Mouse (Mus musculus): ENCODE measurements around the gene Atp1a3. TPM values are rescaled to one million over a fixed set of nuclear protein-coding genes. Genes with fewer than 3 reads are reported as not detected.

The Atp1a3 gene
- total and polyA plus RNA-seq, 2 experiments from 2014 or later, result 493 to 727 TPM

DNA sequence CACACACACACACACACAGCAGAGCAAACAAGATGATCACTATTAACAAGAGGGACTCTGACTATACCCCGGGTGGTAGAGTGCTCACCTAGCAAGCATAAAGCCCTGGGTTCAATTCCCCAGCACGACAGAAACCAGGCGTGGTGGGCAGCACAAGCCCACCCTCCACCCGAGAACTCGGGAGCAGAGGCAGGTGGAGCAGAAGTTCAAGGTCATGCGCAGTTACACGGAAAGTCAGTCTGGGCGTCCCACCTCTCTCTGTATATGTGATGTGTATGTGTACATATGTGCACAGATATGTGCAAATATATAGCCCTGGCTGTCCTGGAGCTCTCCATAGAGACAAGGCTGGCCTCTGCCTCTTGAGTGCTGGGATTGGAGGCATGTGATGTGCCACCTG lies 37.8 kb downstream of the Atp1a3 start:
- H3K4me1 ChIP-seq (ENCODE audit: insufficient read depth, low read length), result 0 out of 2 replicates have a peak, but pooled peaks cover 2% of the 10 kb centered on the region
- H3K36me3 ChIP-seq (ENCODE audit: insufficient read depth, low read length), result peaks cover 11% of the 10 kb centered on the region; the same call in 1 of the 2 replicates
- no peak for TF ChIP-seq CTCF (IDR thresholded peaks at IDR 0.05)
- no peak for DNase-seq (ENCODE audit: low spot score)
- no peak overlapping the region for H3K4me2 ChIP-seq (ENCODE audit: low read depth, low read length, poor library complexity, severe bottlenecking)
- ATAC-seq (ENCODE audit: low FRiP score), result no peak
- no peak overlapping the region for H3K9ac ChIP-seq (replicated peaks; ENCODE audit: low read length, poor library complexity, severe bottlenecking)
- 87% methylated on average over 8 of the region's 8 CpGs for WGBS
- no peak overlapping the region for H3K27ac ChIP-seq (ENCODE audit: low read depth, low read length)
- no peak overlapping the region for H3K4me3 ChIP-seq (ENCODE audit: low read depth, low read length)
- no peaks in the 10 kb centered on the region for H3K27me3 ChIP-seq (ENCODE audit: insufficient read depth, low read length)
- no peaks in the 10 kb centered on the region for H3K9me3 ChIP-seq (ENCODE audit: low read length)

DNA sequence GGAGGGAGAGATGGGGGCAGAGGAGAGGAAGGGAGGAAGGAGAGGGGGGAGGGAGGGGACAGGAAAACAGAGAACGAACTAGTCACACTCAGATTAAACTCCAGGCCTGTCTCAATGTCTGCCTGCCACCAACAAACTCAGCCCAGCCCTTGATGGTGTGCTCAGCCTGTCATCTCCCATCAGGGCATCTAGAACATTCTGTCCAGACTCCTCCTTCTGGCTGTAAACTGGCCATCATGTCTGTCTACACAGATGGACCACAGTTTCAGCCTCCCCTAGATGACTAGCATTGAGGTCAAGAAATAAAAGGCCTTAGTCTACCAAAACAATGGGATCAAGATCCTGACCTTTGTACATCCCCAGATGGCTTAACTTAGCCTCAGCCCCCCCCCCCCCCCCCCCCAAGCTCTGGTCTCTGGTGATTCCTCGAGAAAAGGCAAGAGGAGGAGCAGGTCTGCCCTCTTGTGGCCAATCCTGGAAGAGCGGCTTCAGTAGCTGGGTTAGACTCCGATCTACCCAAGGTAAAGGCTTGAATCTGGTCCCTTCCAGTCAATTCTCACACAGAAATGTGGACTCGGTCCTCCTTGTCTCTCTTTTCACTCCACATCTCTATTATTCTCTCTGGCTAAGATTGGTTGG lies 40.7 kb downstream of the Atp1a3 start:
- no peak for ATAC-seq (ENCODE audit: low FRiP score)
- no peak overlapping the region for H3K9ac ChIP-seq (replicated peaks; ENCODE audit: low read length, poor library complexity, severe bottlenecking)
- DNase-seq (ENCODE audit: low spot score), result peak; percentile 84
- H3K27ac ChIP-seq (ENCODE audit: low read depth, low read length), result no peak overlapping the region
- no peaks in the 10 kb centered on the region for H3K9me3 ChIP-seq (ENCODE audit: low read length)
- H3K36me3 ChIP-seq (ENCODE audit: insufficient read depth, low read length), result peaks cover 8% of the 10 kb centered on the region; the same call in 1 of the 2 replicates
- TF ChIP-seq CTCF (IDR thresholded peaks at IDR 0.05), result peak; percentile 82
- no peak overlapping the region for H3K4me3 ChIP-seq (ENCODE audit: low read depth, low read length)
- no peaks in the 10 kb centered on the region for H3K27me3 ChIP-seq (ENCODE audit: insufficient read depth, low read length)
- WGBS, result 15% methylated on average over 5 of the region's 5 CpGs
- H3K4me1 ChIP-seq (ENCODE audit: insufficient read depth, low read length), result no peaks in the 10 kb centered on the region
- H3K4me2 ChIP-seq (ENCODE audit: low read depth, low read length, poor library complexity, severe bottlenecking), result no peak overlapping the region

DNA sequence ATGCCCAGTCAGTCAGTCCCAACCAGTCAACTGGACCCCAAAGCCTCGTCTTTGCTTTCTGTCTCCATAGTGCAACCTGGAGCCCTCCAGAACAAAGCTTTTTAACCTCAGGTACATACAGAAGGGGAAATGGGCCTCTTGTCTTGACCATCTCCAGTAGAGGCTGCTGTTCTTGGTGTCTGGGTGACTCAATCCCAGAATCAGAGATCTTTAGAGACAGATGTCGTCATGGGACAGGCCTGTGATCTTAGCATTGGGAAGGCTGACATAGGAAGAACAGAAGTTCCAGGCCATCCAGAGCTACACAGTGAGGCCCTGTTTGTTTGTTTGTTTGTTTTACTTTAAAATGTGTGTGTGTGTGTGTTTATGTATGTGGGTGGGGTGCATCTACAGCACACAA lies 41.5 kb downstream of the Atp1a3 start:
- H3K27ac ChIP-seq (ENCODE audit: low read depth, low read length), result no peak overlapping the region
- no peak overlapping the region for H3K9ac ChIP-seq (replicated peaks; ENCODE audit: low read length, poor library complexity, severe bottlenecking)
- no peaks in the 10 kb centered on the region for H3K9me3 ChIP-seq (ENCODE audit: low read length)
- 0 out of 2 replicates have a peak, but pooled peaks cover 3% of the 10 kb centered on the region for H3K36me3 ChIP-seq (ENCODE audit: insufficient read depth, low read length)
- TF ChIP-seq CTCF (IDR thresholded peaks at IDR 0.05), result no peak
- no peaks in the 10 kb centered on the region for H3K4me1 ChIP-seq (ENCODE audit: insufficient read depth, low read length)
- no peak for DNase-seq (ENCODE audit: low spot score)
- no peak overlapping the region for H3K4me3 ChIP-seq (ENCODE audit: low read depth, low read length)
- 86% methylated on average over 2 of the region's 2 CpGs for WGBS
- ATAC-seq (ENCODE audit: low FRiP score), result no peak
- no peak overlapping the region for H3K4me2 ChIP-seq (ENCODE audit: low read depth, low read length, poor library complexity, severe bottlenecking)
- H3K27me3 ChIP-seq (ENCODE audit: insufficient read depth, low read length), result no peaks in the 10 kb centered on the region

GRCm38 (mm10) chr7:24955226-24955625 lies 50.5 kb downstream of the Atp1a3 start:
- no peak for DNase-seq (ENCODE audit: low spot score)
- peaks cover 37% of the 10 kb centered on the region for H3K27me3 ChIP-seq (ENCODE audit: insufficient read depth, low read length)

GRCm38 (mm10) chr7:24954450-24954849 lies 51.3 kb downstream of the Atp1a3 start:
- H3K27ac ChIP-seq (ENCODE audit: low read depth, low read length), result no peak overlapping the region
- H3K27me3 ChIP-seq (ENCODE audit: insufficient read depth, low read length), result peaks cover 44% of the 10 kb centered on the region
- peaks cover 3% of the 10 kb centered on the region for H3K4me1 ChIP-seq (ENCODE audit: insufficient read depth, low read length)
- H3K4me3 ChIP-seq (ENCODE audit: low read depth, low read length), result peak overlapping the region; percentile 27
- H3K4me2 ChIP-seq (ENCODE audit: low read depth, low read length, poor library complexity, severe bottlenecking), result peak overlapping the region; percentile 52
- 3% methylated on average over 29 of the region's 30 CpGs for WGBS
- DNase-seq (ENCODE audit: low spot score) (no peak), ATAC-seq (ENCODE audit: low FRiP score) (no peak)
- peak overlapping the region; percentile 44; the same call in 1 of the 2 replicates for H3K9ac ChIP-seq (replicated peaks; ENCODE audit: low read length, poor library complexity, severe bottlenecking)
- TF ChIP-seq CTCF (IDR thresholded peaks at IDR 0.05), result no peak
- H3K9me3 ChIP-seq (ENCODE audit: low read length), result no peaks in the 10 kb centered on the region
- no peaks in the 10 kb centered on the region for H3K36me3 ChIP-seq (ENCODE audit: insufficient read depth, low read length)

More at GRCm38 (mm10) chr7:24955226-24955625, 50.5 kb downstream of the Atp1a3 start:
- TF ChIP-seq CTCF (IDR thresholded peaks at IDR 0.05), result no peak
- peak overlapping the region; percentile 44; the same call in 1 of the 2 replicates for H3K9ac ChIP-seq (replicated peaks; ENCODE audit: low read length, poor library complexity, severe bottlenecking)
- H3K4me2 ChIP-seq (ENCODE audit: low read depth, low read length, poor library complexity, severe bottlenecking), result peak overlapping the region; percentile 52
- no peaks in the 10 kb centered on the region for H3K36me3 ChIP-seq (ENCODE audit: insufficient read depth, low read length)
- H3K4me1 ChIP-seq (ENCODE audit: insufficient read depth, low read length), result peaks cover 3% of the 10 kb centered on the region
- H3K4me3 ChIP-seq (ENCODE audit: low read depth, low read length), result peak overlapping the region; percentile 27; the same call in 1 of the 2 replicates
- no peak for ATAC-seq (ENCODE audit: low FRiP score)
- no peak overlapping the region for H3K27ac ChIP-seq (ENCODE audit: low read depth, low read length)
- 4% methylated on average over 18 of the region's 33 CpGs for WGBS
- H3K9me3 ChIP-seq (ENCODE audit: low read length), result no peaks in the 10 kb centered on the region

DNA sequence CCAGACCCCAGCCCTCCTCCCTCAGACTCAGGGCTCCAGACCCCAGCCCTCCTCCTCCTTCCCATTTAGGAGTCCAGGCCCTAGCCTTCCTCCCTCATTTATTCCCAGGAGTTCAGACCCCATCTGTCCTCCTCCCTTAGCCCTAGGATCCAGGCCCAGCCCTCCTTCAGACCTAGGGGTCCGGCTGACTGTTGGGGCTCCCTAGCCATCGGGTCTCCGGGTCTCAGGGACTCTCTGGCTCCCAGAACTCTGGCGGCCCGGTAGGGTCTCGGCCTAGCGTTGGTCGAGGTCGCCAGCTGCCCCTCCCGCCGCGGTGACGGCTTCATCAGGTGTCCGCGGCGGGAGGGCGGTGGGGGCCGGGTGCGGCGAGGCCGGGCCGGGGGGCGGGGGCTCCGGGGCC lies 51.8 kb downstream of the Atp1a3 start:
- WGBS, result 3% methylated on average over 21 of the region's 24 CpGs
- Histone ChIP-seq H3K4me3 (ENCODE audit: low read depth, low read length) (peak overlapping the region; percentile 27), H3K4me1 (ENCODE audit: insufficient read depth, low read length) (peaks cover 3% of the 10 kb centered on the region), H3K36me3 (ENCODE audit: insufficient read depth, low read length) (no peaks in the 10 kb centered on the region), H3K9me3 (ENCODE audit: low read length) (no peaks in the 10 kb centered on the region), H3K27me3 (ENCODE audit: insufficient read depth, low read length) (peaks cover 47% of the 10 kb centered on the region), H3K4me2 (ENCODE audit: low read depth, low read length, poor library complexity, severe bottlenecking) (peak overlapping the region; percentile 52), H3K9ac (replicated peaks; ENCODE audit: low read length, poor library complexity, severe bottlenecking) (peak overlapping the region; percentile 44; the same call in 1 of the 2 replicates), H3K27ac (ENCODE audit: low read depth, low read length) (no peak overlapping the region)
- TF ChIP-seq CTCF (IDR thresholded peaks at IDR 0.05), result no peak
- ATAC-seq (ENCODE audit: low FRiP score) (no peak), DNase-seq (ENCODE audit: low spot score) (no peak)
